Mouse (Mus musculus): Measurements from ENCODE around the gene Actr5.

Actr5 gene

DNA sequence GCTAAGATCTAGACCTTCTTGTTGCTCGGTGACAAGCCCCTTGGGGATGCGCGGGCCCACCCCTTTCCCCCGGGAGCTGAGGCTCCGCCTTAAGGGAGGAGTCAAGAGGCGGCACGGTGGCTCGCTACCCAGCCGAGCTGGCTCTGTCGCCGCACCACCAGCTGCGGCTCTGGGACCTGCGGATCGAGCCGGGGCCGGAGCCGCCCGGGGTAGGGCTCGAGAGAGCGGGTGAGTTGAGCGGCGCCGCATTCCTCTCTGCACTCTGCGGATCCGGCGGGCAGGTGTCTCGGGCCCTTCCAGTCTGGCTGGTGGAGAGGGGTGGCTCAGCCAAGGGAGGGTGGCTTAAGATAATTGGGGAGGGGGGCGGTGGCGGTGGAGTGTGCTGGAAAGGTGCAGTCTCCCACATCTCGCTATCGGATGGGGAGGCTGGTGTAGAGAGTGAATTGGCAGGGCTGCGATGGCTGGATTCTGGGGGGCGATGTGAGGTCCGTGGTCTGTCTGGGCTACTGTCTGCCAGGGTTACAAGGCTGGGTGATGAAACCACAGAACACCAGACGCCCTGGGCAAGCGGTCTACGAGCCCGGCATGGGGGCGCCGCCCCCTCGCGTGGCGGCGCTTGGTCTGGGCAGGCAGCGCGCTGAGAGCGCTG, 42.5 kb downstream of the Actr5 start:
- DNase-seq (ENCODE audit: low spot score in 2 of 2): peak; percentile 49 to 64

DNA sequence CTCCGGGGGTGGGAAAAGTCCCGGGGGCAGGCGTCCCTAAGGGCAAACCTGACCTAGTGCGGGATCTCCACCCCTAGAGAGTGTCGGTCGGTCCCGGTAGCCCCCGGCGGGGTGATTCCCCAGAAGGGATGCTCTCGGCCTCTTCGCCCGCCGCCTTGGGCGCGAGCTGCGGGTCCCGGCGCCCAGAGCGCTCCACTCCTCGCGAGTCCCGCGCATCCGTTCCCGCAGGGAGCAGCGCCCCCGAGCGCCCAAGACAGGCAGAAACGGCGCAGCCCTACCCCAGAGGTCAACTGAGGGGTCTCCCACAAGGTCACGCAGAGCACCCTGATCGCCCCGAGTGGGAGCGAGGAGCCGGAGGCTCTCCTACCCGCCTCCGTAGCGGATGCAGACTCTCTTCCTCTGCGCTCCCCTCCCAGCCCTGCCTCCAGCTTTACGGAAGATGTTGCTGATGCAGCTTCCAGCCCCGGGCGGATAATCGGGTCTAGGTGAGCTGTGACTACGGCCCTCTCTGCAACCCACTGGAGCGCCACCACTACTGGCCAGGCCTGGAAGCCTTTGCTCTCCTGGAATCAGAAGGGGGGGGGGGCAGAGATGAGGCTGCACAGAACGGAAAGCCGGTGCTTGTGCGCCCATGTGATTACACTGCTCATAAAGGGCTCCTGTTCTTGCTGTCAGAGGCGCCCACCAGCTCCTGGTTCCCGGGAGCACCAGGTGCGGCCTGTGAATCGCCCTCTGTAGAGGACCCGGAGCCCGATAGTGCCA, 43.2 kb downstream of the Actr5 start:
- peak in 1 of 2 experiments; percentile 49 for DNase-seq (ENCODE audit: low spot score in 2 of 2)

DNA sequence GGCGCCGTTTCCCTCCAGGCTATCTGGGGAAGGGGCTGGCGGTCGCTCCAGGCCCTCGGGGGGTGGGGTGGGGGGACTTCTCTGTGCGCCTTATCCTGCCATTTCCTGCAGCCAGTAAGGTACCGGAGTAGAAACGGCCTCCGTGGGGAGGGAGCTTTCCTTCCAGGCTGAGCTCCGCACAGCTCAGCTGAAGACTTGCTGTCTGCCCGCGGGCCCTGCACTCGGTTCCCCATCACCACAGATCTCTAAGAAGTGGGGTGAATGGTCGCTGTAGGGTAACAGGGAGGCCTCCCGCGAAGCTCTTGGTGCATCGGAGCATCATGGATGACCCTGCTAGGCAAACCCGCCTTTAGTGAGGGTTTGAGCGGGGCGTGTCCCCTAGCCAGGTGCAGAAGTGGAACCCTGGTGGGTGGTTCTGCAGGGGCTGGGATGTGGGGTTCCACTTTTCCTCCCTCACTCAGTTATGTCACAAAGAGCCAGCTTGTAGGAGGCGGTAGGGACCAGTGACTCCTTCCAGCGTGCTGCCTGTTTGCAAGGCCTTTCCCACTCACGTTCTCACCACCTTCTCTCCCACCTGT, 43.8 kb downstream of the Actr5 start:
- DNase-seq (ENCODE audit: low spot score in 2 of 2): no peak

DNA sequence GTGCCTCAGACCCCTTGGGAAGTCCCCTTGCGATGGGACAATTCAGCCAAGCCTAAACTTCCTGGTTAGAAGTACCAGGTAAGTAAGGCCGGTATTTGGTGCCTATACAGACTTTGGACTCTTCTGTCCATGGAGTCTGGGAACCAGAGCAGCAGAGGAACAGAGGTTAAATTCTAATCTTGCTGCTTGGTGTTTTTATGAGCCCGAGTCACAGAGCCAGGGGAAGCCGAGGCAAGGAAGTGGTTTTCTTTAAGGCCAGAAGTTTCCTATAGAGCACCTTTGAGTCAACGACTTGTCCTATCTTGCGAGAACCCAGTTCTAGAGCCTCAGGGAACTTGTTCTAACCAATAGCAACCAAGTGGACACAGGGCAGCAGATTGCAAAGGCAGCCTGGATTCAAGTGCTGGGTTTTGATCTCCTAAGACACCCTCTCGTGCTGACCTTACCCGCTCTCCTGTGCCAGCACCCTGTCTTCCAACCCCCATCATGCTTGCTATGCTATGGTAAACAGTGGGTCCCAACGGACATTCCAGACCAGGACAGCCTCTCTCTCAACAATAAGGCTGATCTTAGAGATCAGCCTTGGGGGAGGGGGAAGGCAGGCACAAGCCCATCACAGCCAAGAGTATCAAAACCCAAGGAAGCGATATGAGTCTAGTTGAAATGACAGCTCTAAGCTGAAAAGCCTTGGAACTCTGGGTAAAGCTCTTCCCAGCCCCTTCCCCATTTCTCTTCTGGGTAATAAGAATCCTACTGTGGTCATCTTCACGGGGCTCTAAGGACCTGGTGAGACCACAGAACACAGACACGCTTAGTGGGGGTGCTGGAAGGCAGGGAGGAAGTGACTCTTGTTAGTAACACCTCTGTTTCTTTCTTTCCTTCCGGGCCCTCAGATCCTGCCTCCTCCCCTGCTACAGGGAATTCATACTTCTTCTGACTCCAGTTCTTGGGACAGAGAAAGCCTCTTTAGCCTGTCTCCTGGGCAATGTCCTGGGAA, 44.8 kb downstream of the Actr5 start:
- no peak for DNase-seq (ENCODE audit: low spot score in 2 of 2)

DNA sequence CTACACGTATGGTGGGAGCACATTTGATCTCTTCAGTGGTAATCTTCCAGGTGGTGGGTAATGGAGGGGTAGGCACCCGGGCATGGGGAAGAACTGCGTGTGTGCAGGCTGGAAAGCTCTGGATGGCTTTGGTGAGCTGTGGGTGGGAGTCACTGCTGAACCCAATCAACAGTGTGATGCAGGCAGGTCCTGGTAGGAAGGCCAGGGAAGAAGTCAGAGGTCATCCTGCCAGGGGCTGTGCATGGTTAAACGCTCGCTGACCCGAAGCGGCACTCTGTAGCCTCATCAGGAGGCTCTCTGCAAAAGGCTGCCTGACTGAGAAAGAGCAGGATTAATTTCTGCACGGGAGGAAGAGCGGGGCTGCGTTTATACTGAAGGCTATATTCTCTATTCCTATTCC, 45.9 kb downstream of the Actr5 start:
- DNase-seq (ENCODE audit: low spot score in 2 of 2): no peak

DNA sequence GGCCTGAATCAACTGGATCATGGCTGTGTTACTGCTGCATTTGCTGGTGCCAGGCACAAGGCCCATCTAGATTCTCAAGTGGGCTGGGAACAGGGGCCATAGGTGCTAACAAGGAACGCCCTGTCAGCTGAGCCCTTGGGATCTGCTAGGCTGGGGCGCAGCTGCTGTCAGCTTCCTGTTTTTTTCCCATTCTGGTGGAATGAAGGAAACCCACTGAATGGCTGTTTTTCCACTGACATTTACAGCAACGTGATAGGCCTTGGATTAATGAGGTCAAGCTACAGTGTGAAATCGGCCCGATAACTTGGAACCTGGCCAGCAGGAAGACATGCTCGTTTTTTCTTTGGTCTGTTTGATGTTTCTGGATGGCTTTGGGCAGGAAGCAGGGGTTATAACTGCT, 48.1 kb downstream of the Actr5 start:
- DNase-seq (ENCODE audit: low spot score in 2 of 2): peak; percentile 81 to 91

DNA sequence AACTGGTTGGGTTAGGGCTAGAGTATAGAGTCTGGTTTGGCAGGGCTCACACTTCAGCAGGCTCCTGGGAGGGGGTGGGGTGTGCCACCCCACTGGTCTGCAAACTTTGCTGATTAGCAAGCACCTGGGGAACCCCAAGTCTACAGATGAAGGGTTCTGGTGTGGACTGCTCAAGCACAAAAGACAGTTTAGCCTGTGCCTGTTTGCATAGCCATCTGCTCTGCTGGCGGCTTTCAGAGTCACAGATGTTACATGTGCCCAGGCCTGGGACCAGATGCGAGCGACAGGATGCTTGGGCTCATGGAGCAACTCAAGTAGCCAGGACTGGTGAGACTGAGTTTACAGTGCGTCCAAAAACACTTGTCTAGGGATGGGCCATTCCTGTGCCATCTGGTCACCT, 48.8 kb downstream of the Actr5 start:
- no peak for DNase-seq (ENCODE audit: low spot score in 2 of 2)

DNA sequence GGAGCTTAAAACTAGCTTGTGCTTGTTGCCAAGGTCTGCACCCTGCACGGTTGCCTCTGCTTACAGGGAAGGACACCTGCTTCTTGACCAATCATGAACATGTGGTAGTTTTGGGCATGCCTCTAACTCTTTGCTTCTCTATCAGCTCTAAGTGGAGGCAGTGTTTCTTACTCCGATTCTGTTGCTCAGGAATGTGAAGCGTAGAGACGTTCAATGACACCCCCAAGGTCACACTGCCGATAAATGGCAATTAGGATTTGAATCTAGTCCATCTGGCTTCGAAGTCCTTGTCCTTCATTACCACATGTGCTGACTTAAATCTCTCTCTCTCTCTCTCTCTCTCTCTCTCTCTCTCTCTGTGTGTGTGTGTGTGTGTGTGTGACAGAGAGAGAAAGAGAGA, 49.4 kb downstream of the Actr5 start:
- no peak for DNase-seq (ENCODE audit: low spot score in 2 of 2)

DNA sequence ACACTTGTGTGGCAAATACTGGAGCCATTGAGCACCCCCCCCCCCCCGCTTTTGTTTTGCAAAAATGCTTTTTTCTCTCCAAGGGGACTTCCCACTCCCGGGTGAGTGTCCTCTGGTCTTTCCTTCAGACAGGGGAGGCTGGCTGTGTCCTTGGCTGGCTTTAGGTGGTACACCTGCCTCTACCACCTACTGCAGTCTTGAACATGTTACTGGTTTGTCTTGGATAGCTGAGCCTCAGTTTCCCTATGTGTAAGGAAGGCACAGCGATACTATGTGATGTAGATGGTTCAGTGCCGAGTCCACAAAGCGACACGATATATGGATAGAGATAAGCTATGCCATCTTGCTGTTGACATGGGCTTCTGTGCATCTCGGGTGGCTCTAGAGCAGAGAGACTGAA, 50.1 kb downstream of the Actr5 start:
- DNase-seq (ENCODE audit: low spot score in 2 of 2): no peak

DNA sequence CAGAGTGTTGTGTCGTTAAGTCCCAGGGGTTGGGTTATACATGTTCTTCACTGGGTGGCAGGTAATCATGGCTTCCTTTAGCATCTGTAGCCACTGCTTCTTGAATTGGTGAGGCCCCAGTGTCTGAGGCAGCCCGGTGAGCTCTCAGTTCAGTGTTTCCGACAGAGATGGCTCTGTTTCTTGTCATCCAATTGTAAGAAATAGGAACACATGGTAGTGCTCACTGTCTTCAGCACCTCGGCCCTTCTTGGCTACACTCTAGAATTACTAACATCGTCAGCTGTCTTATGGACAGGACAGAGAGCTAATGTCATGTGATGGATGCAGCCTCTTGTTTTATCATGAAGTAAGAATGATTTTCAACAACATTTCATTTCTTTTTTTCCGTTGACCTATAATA, 50.5 kb downstream of the Actr5 start:
- DNase-seq (ENCODE audit: low spot score in 2 of 2): no peak

DNA sequence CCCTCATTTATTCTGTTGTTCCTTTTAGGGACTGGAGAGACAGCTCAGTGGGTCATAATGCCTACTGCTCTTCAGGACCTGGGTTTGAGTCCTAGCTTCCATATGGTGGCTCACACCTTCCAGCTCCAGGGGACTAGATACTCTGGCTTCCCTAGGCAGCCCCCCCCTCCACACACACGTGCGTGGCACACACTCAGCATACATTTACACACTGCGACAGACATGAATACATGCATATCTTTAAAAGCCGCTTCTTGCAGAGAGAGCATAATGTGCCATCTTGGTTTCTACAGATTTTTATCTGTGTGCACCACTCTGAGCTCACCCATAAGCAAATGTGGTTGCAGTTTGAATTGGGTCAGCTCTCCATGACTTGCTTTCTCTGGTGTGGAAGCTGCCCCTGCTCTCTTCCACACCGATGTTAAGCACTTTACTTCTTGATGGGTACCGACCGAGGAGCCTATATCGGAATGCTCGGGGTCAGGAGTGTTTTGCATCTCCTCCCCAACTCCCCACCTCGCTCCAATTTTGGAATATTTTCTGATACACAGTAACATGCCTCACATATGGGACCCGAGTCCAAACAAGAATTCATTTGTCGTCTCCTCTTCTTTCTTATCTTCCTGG, 51.3 kb downstream of the Actr5 start:
- no peak for DNase-seq (ENCODE audit: low spot score in 2 of 2)

DNA sequence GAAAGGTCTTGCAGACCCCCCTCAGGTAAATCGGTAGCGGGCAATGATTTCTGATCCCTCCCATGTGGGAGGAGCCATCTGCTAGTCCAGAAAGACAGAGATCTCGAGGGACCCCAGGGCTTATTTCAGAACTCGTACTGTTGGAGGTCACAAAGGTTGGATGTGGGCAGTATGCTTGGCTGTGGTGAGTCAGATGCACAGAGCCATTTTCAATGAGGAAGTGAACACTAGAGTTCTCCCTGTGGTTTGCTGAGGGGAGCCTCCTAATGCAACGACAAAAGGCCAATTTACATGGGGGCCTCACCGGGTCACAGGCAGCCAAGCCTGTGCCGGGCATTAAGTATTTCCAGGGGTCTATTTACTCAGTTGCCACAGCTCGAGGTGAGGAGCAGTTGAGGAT, 53.3 kb downstream of the Actr5 start:
- DNase-seq (ENCODE audit: low spot score in 2 of 2): no peak

DNA sequence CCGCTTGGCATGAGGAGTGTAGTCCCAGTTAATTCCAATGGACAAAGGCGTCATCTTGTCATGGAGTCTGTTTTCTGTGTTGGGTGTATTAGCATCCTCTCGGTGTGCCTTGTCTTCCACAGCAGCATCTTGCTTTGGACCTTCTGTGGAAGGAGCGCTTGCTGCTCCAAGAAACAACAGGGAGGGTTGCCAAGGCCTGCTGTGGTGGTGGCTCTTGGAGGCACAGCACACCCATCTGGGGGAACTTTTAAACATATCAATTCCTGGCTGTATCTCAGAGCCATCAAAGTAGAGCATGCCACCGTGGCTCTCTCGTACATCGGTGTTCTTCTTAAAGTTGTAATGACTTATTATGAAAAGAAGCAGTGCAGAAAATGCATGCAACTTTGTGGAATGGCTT, 54.4 kb downstream of the Actr5 start:
- no peak for DNase-seq (ENCODE audit: low spot score in 2 of 2)

DNA sequence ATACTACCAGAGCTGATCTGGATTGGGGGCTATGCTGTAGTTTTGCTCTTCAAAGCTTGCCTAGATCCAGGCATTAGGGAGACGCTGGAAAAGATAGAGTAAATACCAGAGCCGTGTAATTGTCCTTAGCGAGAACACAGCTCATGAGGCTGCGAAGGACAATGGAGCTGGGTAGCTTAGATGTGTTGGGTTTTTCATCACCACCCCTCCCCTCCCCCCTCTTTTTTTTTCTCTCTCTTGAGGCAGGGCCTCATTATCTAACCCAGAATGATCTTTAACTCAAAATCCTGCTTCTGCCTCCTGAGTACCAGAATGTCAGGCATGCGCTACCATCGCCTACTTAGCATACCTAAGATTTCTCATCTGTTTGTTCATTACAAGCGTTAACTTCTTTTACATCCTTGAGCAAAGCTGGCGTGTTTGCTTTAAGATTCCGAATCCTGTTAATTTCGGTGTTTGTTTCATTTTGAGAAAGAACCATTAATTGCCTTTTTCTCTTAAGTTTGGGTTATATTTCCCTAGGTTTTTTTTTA, 55.7 kb downstream of the Actr5 start:
- no peak for DNase-seq (ENCODE audit: low spot score in 2 of 2)

DNA sequence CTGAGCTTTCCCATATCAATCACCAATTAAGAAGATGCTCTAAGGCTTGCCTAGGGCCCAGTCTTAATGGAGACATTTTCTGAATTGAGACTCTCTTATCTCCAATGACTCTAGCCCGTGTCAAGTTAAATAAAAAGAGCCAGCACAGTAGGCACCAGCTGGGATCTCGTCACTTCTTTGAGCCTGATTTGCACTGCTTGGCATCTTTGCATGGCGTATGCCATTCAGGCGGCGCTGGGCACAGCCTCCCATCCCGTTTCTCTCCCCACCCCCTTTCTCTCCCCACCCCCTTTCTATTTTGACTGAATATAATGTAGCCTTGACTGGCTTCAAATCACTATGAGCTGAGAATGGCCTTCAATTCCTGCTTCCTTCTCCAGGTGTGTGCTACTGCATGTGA, 57.0 kb downstream of the Actr5 start:
- DNase-seq (ENCODE audit: low spot score in 2 of 2): no peak

DNA sequence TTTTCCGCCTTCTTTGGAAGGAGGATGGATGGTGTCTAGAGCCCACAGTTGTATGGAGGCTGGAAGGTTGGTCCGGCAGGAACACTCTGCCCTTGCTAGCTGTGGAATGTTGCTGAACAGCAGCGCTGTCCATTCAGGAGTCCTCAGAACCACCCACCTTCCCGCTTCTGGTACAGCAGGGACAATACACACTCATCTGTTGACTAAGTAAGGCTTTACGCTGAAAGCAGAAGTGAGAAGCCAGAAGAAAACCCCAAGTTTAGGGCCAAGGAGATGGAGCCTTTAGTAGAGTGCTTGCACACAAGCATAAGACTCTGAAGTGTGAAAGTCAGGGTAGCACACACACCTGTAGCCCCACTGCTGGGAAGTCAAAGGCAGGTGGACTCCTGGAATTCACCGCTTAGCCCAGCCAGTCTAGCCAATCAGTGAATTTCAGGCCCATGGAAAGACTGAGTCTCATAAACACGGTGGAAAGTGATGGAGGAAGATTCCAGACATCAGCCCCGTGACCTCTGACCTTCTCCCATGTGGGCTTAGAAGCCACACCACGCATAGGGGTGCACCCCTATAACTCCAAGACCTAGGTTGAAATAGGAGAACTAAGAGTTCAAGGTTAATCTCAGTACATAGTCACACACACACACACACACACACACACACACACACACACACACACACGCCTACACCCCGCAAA, 57.8 kb downstream of the Actr5 start:
- DNase-seq (ENCODE audit: low spot score in 2 of 2): no peak

DNA sequence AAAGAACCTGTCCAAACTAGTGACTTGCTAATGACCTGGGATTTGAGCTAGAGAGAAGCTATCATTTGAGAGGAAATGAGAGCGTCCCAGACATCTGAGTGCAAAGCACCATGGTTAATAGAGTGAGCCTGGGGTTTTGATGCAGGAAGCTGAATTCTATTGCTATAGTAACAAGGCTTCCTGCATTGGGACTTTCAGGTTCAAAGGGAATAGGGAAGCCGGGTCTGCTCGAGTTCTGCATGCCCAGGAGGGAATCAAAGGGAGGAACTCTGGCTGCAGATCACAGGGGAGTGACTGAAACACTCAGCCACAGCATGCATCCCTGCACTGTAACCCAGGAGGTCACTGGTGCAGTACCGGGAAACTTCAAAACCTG, 58.3 kb downstream of the Actr5 start:
- DNase-seq (ENCODE audit: low spot score in 2 of 2): no peak

DNA sequence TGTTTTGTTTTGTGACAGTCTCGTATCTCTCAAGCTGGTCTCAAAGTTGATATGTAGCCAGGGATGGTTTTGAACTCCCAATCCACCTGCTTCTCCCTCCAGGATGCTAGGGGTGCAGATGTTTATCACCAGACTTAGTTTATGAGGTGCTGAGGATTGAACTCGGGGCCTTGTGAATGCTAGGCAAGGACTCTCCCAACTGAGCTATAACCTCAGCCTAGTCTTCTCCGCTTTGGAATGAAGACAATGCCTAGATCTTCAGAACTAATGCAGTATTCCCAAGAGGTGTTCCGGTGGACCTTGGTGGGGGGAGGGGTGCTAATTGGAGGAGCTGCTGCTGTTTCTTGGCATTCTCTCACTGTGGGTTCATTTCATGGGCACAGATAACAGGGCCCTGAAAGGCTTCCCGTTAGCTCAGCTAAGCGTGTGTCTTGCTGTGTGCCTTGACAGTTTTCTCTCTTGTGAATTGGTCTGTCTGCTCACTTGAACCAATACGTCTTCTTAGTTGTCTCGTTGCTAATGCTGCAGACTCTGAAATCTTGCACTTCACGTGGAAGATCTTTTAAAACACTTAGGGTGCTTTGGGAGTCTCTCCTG, 59.7 kb downstream of the Actr5 start:
- DNase-seq (ENCODE audit: low spot score in 2 of 2): no peak

DNA sequence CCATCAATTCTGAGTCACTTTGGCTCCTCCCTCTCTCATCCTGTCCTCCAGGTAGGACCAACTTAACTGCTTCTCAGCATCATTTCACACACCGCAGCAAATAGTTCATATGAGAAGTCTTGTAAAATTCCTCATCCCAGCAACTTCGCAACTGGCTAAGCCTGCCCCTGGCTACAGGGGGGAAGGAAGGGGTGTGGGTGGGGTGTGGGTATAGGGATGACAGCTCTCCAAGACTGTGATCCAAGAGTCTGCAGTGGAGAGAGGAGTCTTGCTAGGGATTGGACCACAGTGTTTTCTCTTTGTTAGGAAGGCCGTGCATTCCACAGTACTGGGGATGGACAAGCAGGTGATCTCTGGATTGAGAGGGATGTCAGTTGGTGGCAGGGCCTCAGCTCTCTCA, 60.2 kb downstream of the Actr5 start:
- DNase-seq (ENCODE audit: low spot score in 2 of 2): no peak

DNA sequence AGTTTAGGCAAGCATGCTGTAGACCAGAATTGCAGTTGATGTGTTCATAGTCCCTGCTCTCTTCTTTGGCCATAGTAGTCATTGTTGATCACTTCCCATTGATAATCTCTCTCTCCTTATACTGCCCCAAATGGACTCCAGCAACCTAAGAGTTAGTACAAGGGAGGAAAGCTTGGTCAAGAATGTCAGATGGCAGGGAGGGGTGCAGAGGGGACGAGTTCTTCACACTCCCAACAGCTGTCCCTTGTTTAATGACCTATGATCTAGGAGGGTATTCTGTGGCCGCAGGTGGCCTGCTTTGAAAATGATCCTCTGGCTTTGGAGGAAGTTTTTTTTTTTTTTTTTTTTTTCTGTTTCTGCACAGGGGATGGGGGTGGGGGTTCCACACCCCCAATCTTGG, 61.7 kb downstream of the Actr5 start:
- no peak for DNase-seq (ENCODE audit: low spot score in 2 of 2)

Data from heart, adult 9 months (tissue).